Mouse (Mus musculus) hindbrain, embryonic 16.5 days (tissue): ENCODE results near the gene Cpne6. TPM values are rescaled to one million over a fixed set of nuclear protein-coding genes. Genes with fewer than 3 reads are reported as not detected.

ENCODE experiments used
- ATAC-seq: fragments of 200-750 bp; cut with Nextera tagmentation; 2 replicates; pipeline ENCODE4 v1.8.0; 2017; ENCODE audit warnings: moderate TSS enrichment, moderate library complexity
- H3K27ac ChIP-seq: fragments of 300-500 bp; sonication (generic); 2 replicates; pipeline ENCODE4 v1.5.1; 2014; ENCODE audit warnings: low read depth, mild to moderate bottlenecking, control low read depth, low read length, moderate library complexity
- H3K27me3 ChIP-seq: fragments of 300-500 bp; sonication (generic); replicated peaks from 2 replicates; pipeline ENCODE4 v1.6.1; 2014; ENCODE audit warnings: low read length; ENCODE audit not compliant: control insufficient read depth, insufficient read depth
- H3K36me3 ChIP-seq: fragments of 300-500 bp; sonication (generic); 2 replicates; pipeline ENCODE4 v1.6.1; 2014; ENCODE audit warnings: mild to moderate bottlenecking, low read length, moderate library complexity, mixed read lengths; ENCODE audit not compliant: control insufficient read depth, insufficient read depth
- H3K4me1 ChIP-seq: fragments of 300-500 bp; sonication (generic); 2 replicates; pipeline ENCODE4 v1.6.1; 2014; ENCODE audit warnings: low read depth, low read length; ENCODE audit not compliant: control insufficient read depth, insufficient read depth
- H3K4me2 ChIP-seq: fragments of 300-500 bp; sonication (generic); 2 replicates; pipeline ENCODE4 v1.6.1; 2014; ENCODE audit warnings: mild to moderate bottlenecking, low read length, control low read depth, moderate library complexity
- H3K4me3 ChIP-seq: fragments of 300-500 bp; sonication (generic); 2 replicates; pipeline ENCODE4 v1.5.1; 2014; ENCODE audit warnings: mild to moderate bottlenecking, low read length, control low read depth, moderate library complexity
- H3K9ac ChIP-seq: fragments of 300-500 bp; sonication (generic); 2 replicates; pipeline ENCODE4 v1.6.1; 2014; ENCODE audit warnings: low read depth, mild to moderate bottlenecking, control low read depth, low read length, moderate library complexity
- H3K9me3 ChIP-seq: fragments of 300-500 bp; sonication (generic); 2 replicates; pipeline ENCODE4 v1.6.1; 2014; ENCODE audit warnings: mild to moderate bottlenecking, low read length, moderate library complexity; ENCODE audit not compliant: control insufficient read depth
- WGBS: fragments of 180-500 bp; shearing (Covaris S2); extraction: QIAGEN DNeasy Blood & Tissue Kit; methylation state at CpG from one replicate; pipeline ENCODE4 v1.1.7; 2014; 5-methylcytosine and 5-hydroxymethylcytosine counted together
- polyA plus RNA-seq: library from polyadenylated mRNA; unstranded; fragments of >200 nt; fragmentation: Nextera tagmentation; extraction: Ambion mirVana; gene quantifications from 2 replicates; pipeline ENCODE4 v1.2.1, GENCODE M21; 2015

The Cpne6 gene
- polyA plus RNA-seq, 1 experiment from 2014 or later: 11.7 TPM

DNA sequence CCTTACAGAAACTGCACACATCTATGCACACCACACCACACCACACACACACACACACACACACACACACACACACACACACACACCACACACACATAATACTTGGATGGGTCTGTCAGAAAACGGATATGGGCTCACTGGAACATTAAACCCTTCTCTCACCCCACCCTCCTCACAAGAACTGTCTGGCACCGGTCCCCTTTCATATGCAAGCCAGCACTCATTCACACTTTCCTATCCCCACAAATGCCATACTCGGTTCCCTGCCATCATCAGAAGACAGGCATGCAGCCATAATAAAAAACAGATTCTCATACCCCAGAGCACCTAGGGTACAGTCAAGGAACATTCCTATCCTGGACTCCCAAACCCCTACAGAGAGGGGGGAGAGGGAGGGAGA is 18.1 kb upstream of the Cpne6 start:
- H3K27ac ChIP-seq: no peak overlapping the region
- no peak for ATAC-seq
- peaks cover 14% of the 10 kb centered on the region for H3K4me1 ChIP-seq
- H3K36me3 ChIP-seq: peaks cover 4% of the 10 kb centered on the region; the same call in 1 of the 2 replicates
- 30% methylated on average over 3 of the region's 3 CpGs for WGBS
- H3K9ac ChIP-seq: no peak overlapping the region; the same call in 1 of the 2 replicates
- peak overlapping the region; percentile 84 for H3K4me2 ChIP-seq
- H3K9me3 ChIP-seq: no peaks in the 10 kb centered on the region
- H3K4me3 ChIP-seq: peak overlapping the region; percentile 90
- no peaks in the 10 kb centered on the region for H3K27me3 ChIP-seq

DNA sequence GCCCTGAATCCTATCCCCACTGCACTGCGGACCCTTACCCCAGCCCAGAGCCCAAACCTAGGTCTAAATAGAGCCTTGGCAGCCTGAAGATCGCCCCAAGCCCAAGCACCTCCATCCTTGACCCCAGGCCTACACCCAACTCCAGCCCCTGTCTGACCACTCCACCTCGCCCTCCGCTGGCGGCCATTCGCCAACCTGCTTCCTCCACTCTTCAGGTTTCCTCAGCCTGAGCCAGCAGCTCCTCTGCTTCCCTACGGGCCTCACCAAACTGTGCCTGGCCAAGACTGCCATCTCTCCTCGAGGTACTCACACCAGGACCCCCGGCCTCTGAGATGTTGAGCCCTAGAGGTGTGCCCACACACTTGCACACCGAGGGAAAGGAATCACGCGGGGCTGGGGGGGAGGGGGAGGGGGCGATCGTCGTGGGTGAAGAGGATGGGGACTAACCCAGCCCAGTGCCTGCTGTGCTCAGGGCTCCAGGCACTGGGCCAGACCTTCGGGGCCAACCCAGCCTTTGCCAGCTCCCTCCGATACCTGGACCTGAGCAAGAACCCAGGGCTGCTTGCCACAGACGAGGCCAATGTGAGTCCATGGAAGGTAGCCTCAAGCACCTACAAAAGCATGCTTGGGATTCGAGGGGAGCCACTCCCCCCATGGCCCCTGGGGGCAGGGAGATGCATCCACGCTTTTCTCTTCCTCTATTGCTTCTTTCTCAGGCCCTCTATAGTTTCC is 14.6 kb upstream of the Cpne6 start:
- Histone ChIP-seq H3K27me3 (no peaks in the 10 kb centered on the region), H3K4me3 (no peak overlapping the region), H3K27ac (no peak overlapping the region), H3K4me1 (peaks cover 11% of the 10 kb centered on the region), H3K9ac (no peak overlapping the region), H3K9me3 (no peaks in the 10 kb centered on the region), H3K36me3 (peaks cover 23% of the 10 kb centered on the region), H3K4me2 (no peak overlapping the region)
- ATAC-seq: no peak
- WGBS: 70% methylated on average over 17 of the region's 20 CpGs

GRCm38 (mm10) chr14:55496761-55497448 is 13.3 kb upstream of the Cpne6 start:
- Histone ChIP-seq H3K9me3 (no peaks in the 10 kb centered on the region), H3K4me3 (no peak overlapping the region), H3K9ac (no peak overlapping the region), H3K4me2 (no peak overlapping the region), H3K27ac (no peak overlapping the region), H3K27me3 (no peaks in the 10 kb centered on the region), H3K4me1 (peaks cover 7% of the 10 kb centered on the region), H3K36me3 (peaks cover 26% of the 10 kb centered on the region)
- WGBS: 78% methylated on average over 15 of the region's 16 CpGs
- ATAC-seq: peak; percentile 28; the same call in 1 of the 2 replicates

DNA sequence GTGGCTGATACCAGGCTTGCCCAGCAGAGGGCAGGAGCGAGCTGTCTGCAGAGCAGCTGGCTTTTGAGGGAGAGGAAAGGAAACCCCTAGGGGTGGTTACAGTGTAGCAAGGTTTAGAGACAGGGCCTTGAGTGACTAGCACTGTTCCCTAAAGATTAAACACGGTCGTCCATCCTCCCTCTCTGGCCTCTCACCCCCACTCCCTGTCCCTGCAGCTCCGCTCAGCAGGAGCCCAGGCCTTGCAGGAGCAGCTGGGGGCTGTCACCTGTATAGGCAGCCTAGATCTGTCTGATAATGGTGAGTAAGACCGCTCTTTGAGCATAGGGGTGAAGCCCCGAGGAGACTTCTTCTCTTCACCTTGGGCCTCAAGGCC is 12.8 kb upstream of the Cpne6 start:
- no peaks in the 10 kb centered on the region for H3K27me3 ChIP-seq
- H3K9me3 ChIP-seq: no peaks in the 10 kb centered on the region
- H3K36me3 ChIP-seq: peaks cover 31% of the 10 kb centered on the region
- no peak overlapping the region for H3K4me3 ChIP-seq
- H3K4me2 ChIP-seq: no peak overlapping the region
- H3K4me1 ChIP-seq: peaks cover 3% of the 10 kb centered on the region
- H3K9ac ChIP-seq: peak overlapping the region; percentile 46; the same call in 1 of the 2 replicates
- WGBS: 32% methylated on average over 6 of the region's 6 CpGs
- H3K27ac ChIP-seq: no peak overlapping the region
- ATAC-seq: peak; percentile 62

- WGBS: 87% methylated on average over 9 of the region's 9 CpGs
- Histone ChIP-seq H3K4me2 (no peak overlapping the region), H3K27me3 (no peaks in the 10 kb centered on the region), H3K27ac (no peak overlapping the region), H3K4me3 (no peak overlapping the region), H3K9me3 (no peaks in the 10 kb centered on the region), H3K4me1 (peaks cover under 1% of the 10 kb centered on the region; the same call in 1 of the 2 replicates), H3K36me3 (peaks cover 15% of the 10 kb centered on the region), H3K9ac (no peak overlapping the region)
- no peak for ATAC-seq
Measured at GRCm38 (mm10) chr14:55505612-55506011, 4.6 kb upstream of the Cpne6 start.

- no peak overlapping the region for H3K9ac ChIP-seq
- H3K27ac ChIP-seq: no peak overlapping the region
- ATAC-seq: no peak
- no peaks in the 10 kb centered on the region for H3K9me3 ChIP-seq
- peaks cover 8% of the 10 kb centered on the region for H3K36me3 ChIP-seq
- no peak overlapping the region for H3K4me2 ChIP-seq
- no peak overlapping the region for H3K4me3 ChIP-seq
- peaks cover 5% of the 10 kb centered on the region; the same call in 1 of the 2 replicates for H3K4me1 ChIP-seq
- no peaks in the 10 kb centered on the region for H3K27me3 ChIP-seq
- WGBS: 41% methylated on average over 7 of the region's 7 CpGs
Measured at GRCm38 (mm10) chr14:55507801-55508200, 2.4 kb upstream of the Cpne6 start.

- Histone ChIP-seq H3K36me3 (peaks cover 8% of the 10 kb centered on the region), H3K27me3 (no peaks in the 10 kb centered on the region), H3K27ac (no peak overlapping the region), H3K9me3 (no peaks in the 10 kb centered on the region), H3K9ac (no peak overlapping the region), H3K4me1 (peaks cover 5% of the 10 kb centered on the region; the same call in 1 of the 2 replicates), H3K4me3 (no peak overlapping the region), H3K4me2 (no peak overlapping the region)
- 74% methylated on average over 10 of the region's 10 CpGs for WGBS
- no peak for ATAC-seq
Measured at GRCm38 (mm10) chr14:55509540-55509939, 705 bp upstream of the Cpne6 start.

DNA sequence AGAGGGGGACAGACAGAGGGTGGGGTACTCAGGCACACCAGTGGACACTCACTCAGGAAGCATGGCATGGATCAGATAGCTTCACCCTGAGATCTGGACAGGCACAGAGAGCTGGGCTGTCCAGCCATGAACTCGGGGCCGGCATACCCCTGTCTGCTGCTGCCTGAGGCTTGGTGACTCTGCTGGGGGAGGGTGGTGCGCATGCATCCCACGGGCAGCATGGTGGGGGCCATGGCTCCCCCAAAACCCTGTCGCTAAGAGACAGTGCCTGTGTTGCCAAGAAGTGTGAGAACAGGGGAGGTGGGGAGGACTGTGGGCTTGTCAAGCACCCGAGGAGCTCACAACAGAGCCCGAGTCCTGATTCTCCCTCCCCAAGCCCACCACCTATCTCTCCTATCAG is 792 bp downstream of the Cpne6 start:
- H3K9me3 ChIP-seq: no peaks in the 10 kb centered on the region
- H3K4me1 ChIP-seq: peaks cover 5% of the 10 kb centered on the region; the same call in 1 of the 2 replicates
- H3K9ac ChIP-seq: peak overlapping the region; percentile 55; the same call in 1 of the 2 replicates
- 46% methylated on average over 7 of the region's 7 CpGs for WGBS
- H3K36me3 ChIP-seq: peaks cover 8% of the 10 kb centered on the region
- no peak overlapping the region; the same call in 1 of the 2 replicates for H3K4me3 ChIP-seq
- ATAC-seq: peak; percentile 63
- no peaks in the 10 kb centered on the region for H3K27me3 ChIP-seq
- H3K27ac ChIP-seq: no peak overlapping the region
- peak overlapping the region; percentile 23; the same call in 1 of the 2 replicates for H3K4me2 ChIP-seq

- no peak for ATAC-seq
- Histone ChIP-seq H3K9me3 (no peaks in the 10 kb centered on the region), H3K27me3 (no peaks in the 10 kb centered on the region), H3K9ac (no peak overlapping the region), H3K4me2 (no peak overlapping the region), H3K4me3 (no peak overlapping the region), H3K27ac (no peak overlapping the region), H3K36me3 (no peaks in the 10 kb centered on the region), H3K4me1 (peaks cover 7% of the 10 kb centered on the region)
- WGBS: 68% methylated on average over 10 of the region's 10 CpGs
Measured at GRCm38 (mm10) chr14:55513927-55514326, 3.7 kb downstream of the Cpne6 start.
